Mouse (Mus musculus) frontal cortex, postnatal 10 days (tissue): ENCODE measurements around the gene Gm49510.

Source experiments
- DNase-seq, 2 experiments: peaks; one replicate each; pipeline ENCODE4 v3.0.0; 2022; ENCODE audit warnings: low spot score in 2 of 2, mixed read lengths in 1 of 2

The Gm49510 gene

DNA sequence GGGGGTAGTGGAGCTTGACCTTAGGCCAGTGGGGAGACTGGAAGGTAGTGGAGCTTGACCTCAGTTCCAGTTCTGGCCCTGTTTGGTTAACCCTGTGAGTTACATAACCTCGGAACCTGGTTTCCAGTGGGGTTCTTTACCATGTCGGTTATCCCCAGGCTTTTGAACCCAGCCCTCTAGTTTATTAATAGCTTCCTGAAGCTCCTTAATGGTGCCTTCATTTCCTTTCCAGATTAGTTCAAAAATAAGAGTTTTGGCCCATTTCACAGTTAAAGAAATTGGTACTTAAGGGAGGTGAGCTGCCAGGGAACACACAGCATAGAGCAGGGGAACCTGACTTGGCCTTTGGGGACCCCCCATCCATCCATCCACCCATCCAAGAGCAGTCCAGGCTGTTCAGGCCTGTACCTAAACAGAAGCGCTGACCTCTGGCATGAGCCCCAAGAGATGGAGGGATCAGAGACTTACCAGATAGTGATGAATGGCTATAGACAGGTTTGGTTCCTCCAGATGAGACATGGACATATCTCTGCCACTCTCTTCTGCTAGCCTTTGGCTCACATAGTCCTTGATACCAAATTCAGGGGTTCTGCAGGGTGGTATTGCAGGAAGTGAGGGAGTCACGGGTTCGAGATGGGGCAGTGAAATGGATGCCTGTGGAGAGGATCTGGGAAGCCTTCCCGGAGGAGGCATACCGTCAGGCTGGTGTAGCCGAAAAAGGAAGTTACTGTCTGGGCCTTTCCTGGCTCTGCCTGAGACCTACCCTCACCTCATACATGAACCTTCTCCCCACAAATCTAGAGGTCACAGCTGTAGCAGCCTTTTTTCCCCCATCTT lies 15.6 kb downstream of the Gm49510 start:
- DNase-seq: no peak

DNA sequence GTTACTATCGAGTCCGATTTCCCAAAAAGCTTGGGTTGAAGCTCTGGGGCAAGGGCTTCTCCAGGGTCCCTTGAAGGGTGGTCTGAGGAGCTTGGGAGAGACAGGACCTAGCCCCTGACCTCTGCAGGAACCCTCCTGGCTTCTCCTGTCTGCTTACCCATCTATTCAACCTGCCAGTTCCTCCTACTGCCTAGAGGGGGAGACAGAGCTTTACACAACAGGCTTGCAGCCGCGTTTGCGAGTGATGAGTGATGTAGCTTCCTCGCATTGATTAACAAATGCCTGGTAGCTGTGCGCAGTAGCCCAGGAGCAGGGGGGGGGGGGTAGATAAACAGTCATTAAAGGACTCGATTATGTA lies 16.2 kb downstream of the Gm49510 start:
- DNase-seq: peak; percentile 69 to 70

DNA sequence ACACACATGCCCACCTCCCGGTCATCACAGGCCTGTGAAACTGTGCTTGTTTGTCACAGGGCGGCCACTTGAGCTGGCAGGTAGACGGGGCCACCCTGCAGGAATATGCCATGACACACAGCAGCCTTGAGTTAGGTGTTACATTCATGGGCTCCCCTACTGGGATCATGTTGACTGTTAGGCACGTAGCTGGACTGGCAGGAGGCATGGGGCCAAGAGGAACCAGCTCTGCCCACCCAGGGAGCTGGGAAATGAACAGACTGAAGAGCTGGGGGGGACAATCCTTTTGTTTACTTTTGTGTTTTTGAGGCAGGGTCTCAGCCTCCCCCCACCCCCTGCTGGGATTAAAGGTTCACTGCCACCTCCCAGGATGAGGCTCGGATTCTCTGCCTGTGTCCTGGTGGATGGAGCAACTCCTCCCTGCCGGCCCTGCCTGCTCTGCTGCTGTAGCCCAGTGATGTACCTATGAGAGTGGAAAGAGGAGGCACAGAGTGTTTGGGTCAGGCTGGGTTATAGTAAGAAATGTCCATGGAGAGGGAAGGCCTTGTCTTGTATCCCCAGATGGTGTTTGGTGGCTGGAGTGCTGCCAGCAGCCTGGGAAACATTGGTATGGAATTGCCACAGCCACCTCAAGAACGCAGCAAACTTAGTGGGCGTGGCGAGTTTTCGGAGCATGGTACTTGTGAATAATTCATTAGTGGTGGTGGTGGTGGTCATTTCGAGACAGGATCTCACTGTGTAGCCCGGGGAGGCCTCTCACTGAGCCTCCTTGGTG lies 16.8 kb downstream of the Gm49510 start:
- DNase-seq: no peak

DNA sequence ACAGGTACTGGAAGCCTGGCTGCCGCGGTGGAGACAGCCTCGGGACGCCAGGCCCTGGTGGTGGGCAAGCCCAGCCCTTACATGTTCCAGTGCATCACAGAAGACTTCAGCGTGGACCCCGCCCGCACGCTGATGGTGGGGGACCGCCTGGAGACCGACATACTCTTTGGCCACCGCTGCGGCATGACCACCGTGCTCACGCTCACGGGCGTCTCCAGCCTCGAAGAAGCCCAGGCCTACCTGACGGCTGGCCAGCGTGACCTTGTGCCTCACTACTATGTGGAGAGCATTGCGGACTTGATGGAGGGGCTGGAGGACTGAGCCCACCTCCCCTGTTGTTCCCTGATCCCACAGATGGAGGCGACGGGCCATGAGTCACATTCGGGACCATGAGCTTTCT lies 18.7 kb downstream of the Gm49510 start:
- no peak for DNase-seq

DNA sequence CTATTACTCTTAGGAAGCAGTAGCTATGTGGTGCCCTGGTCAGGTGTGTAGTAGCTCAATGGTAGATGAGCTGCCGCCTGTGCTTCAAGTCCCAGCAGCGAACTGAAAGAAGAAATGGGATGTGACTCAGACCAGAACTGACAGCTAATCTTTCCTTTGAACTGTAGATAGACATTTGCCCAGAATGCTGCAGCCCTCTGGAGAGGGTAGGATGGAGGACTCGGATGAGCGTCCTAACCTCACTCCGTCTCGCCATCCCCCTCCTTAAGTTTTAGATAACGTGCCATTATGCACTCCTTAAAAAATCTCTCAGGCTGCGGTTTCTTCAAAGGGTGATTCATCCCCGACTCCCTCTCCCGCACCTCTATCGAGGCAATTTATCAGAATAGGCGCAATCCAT lies 20.4 kb downstream of the Gm49510 start:
- no peak for DNase-seq

DNA sequence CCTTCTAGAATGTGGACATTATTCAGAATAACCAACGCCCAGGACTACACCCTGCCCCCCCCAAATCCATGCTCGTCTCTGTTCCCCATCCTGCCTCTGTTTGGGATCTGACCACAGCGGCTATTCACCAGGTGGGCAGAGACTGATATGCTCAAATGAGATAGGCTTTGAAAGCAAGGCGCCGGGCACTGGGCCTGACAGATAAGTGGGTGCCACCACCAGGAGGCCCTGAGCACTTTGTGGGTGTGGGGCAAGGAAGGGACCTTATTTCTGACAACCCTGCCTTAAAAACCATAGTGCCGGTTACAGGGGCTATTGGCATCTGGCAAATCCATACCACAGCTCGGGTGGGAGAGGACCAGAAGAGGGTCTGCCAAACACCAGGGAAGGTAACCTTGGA lies 23.2 kb downstream of the Gm49510 start:
- DNase-seq: no peak

DNA sequence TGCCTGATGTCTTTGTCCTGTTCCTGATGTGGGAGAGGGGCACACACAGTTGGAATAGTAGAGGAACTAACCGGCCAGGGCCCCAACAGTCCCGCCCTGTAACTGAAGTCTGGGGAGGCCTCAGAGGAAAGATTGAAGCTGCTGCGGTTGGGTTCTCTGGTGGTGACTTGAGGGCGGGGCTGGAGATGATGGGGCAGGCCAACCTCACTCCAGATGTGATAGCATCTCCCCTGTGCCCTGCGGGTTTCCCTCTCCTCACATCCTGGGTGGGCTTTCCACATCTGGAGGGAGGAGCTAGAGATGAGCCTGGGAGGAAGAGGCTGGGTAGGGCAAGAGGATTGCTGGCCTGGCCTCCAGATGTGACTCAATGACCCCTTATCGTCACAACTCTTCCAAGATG lies 24.1 kb downstream of the Gm49510 start:
- DNase-seq: no peak

DNA sequence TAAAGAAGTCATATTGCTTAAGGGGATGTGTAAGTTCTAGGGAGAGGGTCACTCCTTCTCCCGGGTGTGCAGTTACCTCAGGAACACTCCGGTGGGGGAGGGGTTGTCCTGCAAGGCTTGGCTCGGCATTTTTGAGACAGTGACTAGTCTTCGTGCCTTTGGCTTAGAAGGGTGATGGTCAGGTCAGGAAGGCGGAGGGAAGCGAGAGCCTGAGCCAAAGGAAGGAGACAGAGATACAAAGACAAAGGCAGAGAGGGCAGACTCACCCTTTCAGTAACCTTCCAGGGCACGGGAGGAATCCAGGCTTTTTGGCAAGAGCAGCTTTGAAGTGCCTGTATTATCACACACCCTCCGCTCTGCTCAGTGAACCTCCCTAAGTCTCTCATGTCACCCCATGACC lies 25.7 kb downstream of the Gm49510 start:
- DNase-seq: no peak

DNA sequence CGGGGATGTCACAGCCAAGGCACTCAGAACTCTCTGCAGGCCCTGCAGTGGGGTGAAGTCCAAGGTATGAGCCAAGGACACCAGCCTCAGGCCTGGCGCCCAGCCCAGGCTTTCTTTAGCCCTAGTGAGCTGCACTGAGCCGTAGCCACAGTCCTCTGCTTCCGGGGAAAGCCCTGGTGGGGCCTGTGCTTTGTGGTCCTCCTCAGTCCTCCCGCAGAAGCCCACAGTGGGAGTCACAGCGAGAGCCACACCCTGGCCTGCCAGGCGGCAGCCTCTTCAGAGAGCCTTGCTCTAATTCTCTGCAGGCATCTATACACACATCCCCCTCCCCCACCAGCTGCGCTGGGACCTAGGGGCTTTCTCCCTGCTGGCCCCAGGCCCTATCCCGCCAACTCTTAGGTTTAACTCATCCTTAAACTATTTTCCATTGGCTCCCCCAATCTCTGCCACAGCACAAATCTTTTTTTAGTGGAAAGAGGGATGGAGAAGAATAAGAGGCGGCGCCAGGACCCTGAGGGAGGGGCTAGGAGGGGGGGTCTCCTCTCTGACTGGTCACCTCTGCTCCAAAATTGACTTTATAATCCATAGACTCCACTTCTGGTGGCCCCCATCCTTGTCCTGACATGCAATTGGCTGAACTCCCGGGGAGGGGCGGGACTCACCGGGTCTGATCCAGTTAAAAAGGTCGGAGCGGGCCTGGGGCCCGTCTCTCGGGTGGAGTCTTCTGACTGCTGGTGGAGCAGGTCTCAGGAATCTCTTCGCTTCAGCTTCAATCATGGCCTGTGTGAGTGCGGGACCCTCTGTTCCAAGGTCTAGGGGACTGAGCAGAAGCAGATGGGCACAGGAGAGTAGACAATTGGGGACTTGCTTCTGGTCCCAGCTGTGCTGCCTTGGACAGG lies 26.8 kb downstream of the Gm49510 start, which contains the start of gene Lgals1:
TSS of gene Lgals1 (plus strand) at position 705 of the 899 bp plus-strand sequence.
- DNase-seq: peak; percentile 63 to 64

DNA sequence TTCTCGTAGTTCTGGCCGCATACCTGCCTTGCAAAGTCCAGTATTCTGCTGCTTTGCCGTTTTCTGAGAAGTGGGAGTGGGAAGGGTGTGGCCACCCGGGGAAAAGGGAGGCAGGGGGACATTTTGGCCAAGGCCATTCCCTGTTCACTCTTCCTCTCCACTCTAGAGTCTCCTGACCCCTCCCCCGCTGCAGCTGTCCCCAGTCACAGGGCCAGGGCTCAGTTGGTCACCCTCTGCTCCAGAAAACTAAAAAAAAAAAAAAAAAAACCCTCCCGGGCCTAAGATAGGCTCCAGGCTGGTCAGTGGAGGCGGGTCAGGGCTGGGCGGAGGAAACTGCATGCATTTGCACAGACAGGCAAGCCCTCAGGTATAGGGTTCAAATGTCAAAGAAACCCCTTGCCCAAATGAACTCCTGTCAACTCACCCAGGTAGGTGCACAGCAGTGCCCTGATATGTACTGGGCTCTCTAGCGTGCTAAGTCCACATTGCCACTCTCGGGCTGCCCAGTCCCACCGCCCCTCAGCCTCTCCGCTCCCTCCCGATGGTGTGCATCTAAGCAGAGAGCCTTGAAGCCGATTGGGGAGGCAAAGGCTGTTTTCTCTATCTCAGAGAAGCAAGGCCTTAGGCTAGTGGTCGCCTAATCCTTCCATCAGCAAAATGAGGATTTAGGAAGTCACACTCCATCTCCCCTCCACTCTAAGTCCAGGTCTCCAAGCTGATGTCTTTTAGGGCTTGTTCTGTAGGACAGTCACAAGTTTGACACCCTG lies 27.7 kb downstream of the Gm49510 start:
- DNase-seq: no peak

DNA sequence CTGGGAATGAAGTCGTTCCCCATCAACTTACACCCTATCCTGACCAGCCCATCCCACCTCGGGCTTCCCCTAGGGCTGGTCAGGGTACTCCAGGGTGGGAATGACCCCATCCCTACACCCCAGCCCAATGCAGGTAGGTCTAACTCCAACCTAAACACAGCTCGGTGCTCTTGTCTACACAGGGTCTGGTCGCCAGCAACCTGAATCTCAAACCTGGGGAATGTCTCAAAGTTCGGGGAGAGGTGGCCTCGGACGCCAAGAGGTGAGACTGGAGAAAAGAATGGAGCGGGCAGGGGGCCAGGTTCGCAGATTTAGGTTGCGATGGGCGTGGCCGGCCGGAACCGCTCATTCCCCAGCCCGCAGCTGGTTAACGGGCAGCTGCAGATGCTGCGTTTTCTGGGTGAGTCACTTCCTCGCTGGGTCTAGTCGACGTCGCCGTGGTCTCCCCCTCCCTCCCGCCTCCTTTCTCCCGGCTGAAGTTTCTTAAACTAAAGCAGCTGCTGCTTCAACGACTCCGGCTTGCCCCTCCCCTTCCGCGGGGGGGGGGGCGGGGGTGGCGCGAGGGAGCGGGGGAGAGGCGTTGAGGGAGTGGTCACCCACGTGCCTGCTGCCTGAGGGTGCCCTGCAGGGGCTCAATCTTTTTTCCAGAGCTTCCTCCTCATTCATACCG lies 28.5 kb downstream of the Gm49510 start:
- peak; percentile 47 to 63 for DNase-seq

DNA sequence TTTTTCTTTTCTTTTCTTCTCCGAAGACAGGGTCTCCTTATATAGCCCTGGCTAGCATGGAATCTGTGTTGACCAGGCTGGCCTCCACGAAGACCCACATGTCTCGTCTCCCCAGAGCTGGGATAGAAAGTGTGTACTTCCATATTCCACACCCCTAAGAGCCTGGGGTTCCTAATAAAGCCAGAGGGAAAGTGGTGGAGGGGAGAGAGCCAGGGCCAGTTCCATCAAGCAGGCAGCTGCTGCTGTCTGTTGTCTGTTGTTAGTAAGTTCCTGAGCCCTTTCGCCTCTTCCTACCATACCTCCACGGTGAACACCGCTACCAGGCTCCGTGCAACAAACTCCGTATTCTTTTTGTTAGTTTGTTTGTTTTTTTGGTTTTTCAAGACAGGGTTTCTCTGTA lies 29.1 kb downstream of the Gm49510 start:
- DNase-seq: no peak

DNA sequence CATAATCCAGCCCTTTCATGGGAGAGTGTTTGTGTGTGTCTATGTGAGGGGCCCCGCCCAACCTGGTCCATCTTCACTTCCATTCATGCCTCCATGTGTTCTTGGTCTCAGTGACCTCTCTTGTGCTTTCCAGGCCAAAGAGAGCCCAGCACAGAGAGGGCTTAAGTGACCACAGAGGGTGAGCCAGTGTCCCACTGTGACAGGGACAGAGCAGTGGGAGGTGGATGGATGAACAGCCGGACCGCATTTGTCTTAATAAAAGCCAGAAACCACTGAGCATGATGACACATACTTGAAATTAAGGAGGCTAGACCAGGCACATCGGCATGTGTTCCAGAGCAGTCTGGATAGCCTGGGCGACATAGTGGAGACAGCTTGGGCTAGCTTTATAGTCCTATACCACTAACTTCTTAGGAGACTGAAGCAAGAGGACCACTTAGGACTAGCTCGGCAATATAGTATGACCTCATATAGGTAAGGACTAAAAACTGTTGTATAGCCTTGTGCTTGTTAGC lies 30.8 kb downstream of the Gm49510 start:
- DNase-seq: no peak

DNA sequence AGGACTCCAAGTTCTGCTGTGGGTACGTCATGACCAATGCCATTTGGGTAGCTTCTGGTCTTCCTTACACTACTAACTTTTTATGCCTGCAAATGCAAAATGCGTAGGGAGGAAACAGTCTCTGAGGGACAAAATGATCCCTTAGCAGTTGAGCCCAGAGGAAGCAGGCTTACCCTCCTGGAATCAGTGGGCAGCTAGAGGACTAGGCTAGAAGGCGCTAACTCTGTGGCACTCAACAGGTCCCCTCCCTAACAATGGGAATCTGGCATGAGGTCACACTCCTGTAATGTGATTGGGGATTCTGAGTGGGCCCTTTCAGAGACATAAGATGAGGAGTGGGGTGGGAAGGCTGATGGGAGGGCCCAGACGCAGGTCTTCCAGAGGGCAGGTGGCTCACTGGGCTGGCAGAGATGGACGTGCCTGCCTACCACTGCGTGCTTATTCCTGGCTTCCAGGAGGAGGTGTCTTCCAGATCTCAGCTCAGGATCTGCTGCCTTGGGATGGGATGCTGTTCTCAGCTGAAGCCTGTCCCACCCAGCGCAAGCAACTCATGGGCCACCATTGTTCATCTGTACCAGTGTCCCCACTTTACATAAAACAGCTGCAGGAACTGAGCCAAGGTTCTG lies 31.4 kb downstream of the Gm49510 start:
- no peak for DNase-seq

DNA sequence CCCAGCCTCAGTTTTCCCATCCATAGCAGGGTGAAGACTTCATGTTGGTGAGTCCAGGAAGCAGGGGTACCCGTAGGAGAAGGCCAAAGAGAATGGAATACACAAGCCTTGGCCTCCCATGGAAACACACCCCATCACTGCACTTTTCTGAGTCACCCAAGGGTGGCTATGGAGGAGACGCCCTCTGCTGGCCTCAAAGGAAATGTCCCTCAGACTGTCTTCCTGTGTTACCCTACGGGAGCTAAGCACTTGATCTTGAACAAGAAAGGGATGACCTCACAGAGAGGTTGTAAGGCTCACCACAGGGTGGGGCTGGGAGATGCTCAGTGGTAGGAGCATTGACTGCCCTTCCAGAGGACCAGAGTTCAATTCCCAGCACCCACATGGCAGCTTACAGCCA lies 32.1 kb downstream of the Gm49510 start:
- no peak for DNase-seq

DNA sequence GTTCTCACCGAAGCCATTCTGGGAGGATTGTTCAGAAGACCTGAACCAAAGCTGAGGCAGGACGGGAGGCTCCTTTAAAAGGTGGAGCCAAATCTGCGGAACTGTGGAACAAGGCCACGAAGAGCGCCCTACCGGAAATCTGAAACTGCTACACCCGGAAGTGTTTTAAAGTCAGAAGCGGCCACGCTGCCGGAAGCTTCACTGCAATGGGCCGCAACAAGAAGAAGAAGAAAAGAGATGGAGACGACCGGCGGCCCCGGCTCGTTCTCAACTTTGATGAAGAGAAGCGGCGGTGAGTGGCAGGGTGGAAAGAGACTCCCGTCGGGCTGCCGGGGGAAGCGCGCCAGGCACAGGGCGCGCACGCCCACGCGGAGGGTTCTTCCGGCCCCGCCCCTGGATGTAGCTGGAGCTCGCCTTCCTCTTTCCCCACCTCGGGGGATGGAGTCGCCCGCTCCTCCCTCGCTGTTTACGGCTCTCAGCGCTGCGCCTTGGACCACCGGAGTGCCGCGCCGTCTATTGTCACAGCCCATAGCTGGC lies 35.4 kb downstream of the Gm49510 start, which contains the start of gene Nol12:
TSS of gene Nol12 (plus strand) at position 150 of the 537 bp plus-strand sequence.
- peak; percentile 74 to 84 for DNase-seq

DNA sequence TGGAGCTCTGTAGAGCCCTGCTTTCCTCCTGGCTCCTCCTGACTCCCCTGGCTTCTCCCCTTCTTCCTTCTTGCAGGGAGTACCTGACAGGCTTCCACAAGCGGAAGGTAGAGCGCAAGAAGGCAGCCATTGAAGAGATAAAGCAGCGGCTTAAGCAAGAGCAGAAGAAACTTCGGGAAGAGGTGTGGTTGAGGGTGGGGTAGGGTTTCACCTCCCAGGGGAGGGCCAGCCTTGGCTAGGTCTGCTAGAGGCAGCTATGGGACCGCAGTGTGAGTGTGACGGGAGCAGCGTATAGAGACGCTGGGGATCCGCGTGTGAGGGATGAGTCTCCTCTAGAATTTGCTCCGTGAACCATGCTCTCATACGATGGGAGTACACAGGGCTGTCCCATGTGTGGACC lies 36.9 kb downstream of the Gm49510 start:
- no peak for DNase-seq

DNA sequence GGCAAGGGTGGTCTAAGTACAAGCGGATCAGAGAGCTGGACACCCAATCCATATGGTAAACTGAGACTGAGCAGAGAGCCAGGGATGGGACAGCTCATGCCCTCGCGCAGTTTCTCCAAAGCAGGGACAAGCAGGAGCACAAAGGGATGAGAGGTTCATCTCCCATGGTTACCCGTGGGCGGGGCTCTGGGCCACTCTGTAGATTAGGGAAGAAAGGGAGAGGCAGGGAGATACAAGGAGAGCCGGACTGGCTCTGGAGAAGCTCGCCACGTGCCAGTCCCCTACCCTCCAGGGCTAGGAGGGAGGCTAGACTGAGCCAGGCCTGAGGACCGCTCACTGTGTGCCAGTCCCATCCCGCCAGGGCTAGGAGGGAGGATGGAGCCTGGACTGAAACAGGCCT lies 37.8 kb downstream of the Gm49510 start:
- DNase-seq: no peak

DNA sequence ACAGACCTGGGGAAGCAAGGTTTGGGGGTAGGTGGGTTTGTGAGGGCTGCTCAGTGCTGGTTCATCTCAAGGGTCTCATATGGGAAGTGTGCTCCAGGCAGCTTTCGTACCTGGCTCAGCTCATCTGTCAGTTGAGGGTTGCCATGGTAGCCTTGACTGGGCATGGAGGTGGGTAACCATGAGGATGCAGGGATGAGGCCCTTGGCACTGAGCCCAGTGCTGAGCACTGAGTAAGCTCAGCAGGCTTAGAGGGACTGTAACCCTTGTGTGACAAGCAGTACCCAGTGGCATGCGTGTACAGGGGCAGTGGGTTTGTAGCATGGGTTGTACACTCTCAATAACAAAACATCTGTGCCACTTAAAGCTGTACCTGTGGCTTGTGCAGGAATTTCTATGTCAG lies 38.5 kb downstream of the Gm49510 start:
- DNase-seq: no peak

DNA sequence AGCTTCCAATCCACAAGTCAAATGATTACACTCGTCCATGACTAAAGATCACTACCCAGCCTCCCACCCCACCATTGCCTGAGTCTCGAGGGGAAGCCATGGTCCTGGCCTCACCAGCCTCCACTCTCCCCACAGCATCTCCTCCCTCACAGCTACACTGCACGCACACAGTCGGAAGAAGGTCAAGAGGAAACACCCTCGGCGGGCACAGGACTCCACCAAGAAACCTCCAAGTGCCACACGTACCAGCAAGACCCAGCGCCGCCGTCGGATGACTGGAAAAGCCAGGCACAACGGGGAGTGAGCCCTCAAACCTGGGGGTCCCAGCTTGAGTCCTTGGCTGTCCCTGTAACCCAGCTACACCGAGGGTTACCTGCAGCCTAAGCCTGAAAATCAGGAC lies 40.9 kb downstream of the Gm49510 start:
- DNase-seq: no peak
